Mouse (Mus musculus) layer of hippocampus, postnatal 25 days (tissue): ENCODE data around the gene Gm4141. TPM values are rescaled to one million over a fixed set of nuclear protein-coding genes. Genes with fewer than 3 reads are reported as not detected.
"Not testable (repeated sequence)": the region's sequence is repeated elsewhere in the genome, so short reads cannot be mapped to it uniquely, and the experiment has no call there.

Source experiments
- DNase-seq, 2 experiments: peaks; one replicate each; pipeline ENCODE4 v3.0.0; 2022; ENCODE audit warnings: mixed read lengths in 2 of 2, low spot score in 1 of 2; ENCODE audit errors: extremely low spot score in 1 of 2
- total RNA-seq, 2 experiments: library from RNA; stranded (reverse); gene quantifications; 2 replicates each; pipeline ENCODE4 v1.2.3; 2021

Gene Gm4141
- not detected for total RNA-seq

- not testable (repeated sequence) for DNase-seq
Observed at GRCm38 (mm10) chr7:20576141-20576540, at the start of gene Gm4141. Gm4141 (minus strand) TSS chr7:20576241.

- not testable (repeated sequence) for DNase-seq
Observed at GRCm38 (mm10) chr7:20598921-20599320, 22.9 kb upstream of the Gm4141 start, which contains the start of gene Gm4513. Gm4513 (minus strand) TSS chr7:20599021.

- not testable (repeated sequence) for DNase-seq
Observed at GRCm38 (mm10) chr7:20545657-20546056, 30.4 kb downstream of the Gm4141 start, which contains the start of gene Gm5726. Gm5726 (minus strand) TSS chr7:20545757.

- DNase-seq = not testable (repeated sequence)
Observed at GRCm38 (mm10) chr7:20533537-20533936, 42.5 kb downstream of the Gm4141 start, which contains the start of gene Vmn1r104. Vmn1r104 (plus strand) TSS chr7:20533837.

Other genes starting within 250 kb of the Gm4141 start
- not detected for gene Gm4133, start 242.2 kb downstream of the Gm4141 start, total RNA-seq
- not detected for gene Gm5728, start 200.8 kb downstream of the Gm4141 start, total RNA-seq
- not detected for gene Vmn1r100, start 158.3 kb downstream of the Gm4141 start, total RNA-seq
- not detected for gene Vmn1r101, start 133.6 kb downstream of the Gm4141 start, total RNA-seq
- gene Gm10670, start 101.3 kb downstream of the Gm4141 start, total RNA-seq = not detected
- not detected for gene Vmn1r103, start 65.7 kb downstream of the Gm4141 start, total RNA-seq
- not detected for gene Vmn1r104, start 42.4 kb downstream of the Gm4141 start, total RNA-seq
- gene Gm5726, start 30.5 kb downstream of the Gm4141 start, total RNA-seq = not detected
- gene Gm4513, start 22.8 kb upstream of the Gm4141 start, total RNA-seq = not detected
- not detected for gene Vmn1r107, start 92.7 kb upstream of the Gm4141 start, total RNA-seq
- not detected for gene Vmn1r111, start 127.0 kb upstream of the Gm4141 start, total RNA-seq
- gene Gm10668, start 154.4 kb upstream of the Gm4141 start, total RNA-seq = not detected
- gene Vmn1r112, start 194.9 kb upstream of the Gm4141 start, total RNA-seq = not detected
- not detected for gene Vmn1r113, start 211.0 kb upstream of the Gm4141 start, total RNA-seq
- gene Vmn1r114, start 235.9 kb upstream of the Gm4141 start, total RNA-seq = not detected